Mouse (Mus musculus): ENCODE data around the gene Ttc21a. TPM values are rescaled to one million over a fixed set of nuclear protein-coding genes. Genes with fewer than 3 reads are reported as not detected.
"Not testable (repeated sequence)": the region's sequence is repeated elsewhere in the genome, so short reads cannot be mapped to it uniquely, and the experiment has no call there.

The Ttc21a gene
- total and polyA plus RNA-seq, 3 experiments, result 0.21 to 0.47 TPM; not detected in 1

GRCm38 (mm10) chr9:120010781-120011511 is 73.5 kb downstream of the Ttc21a start:
- Histone ChIP-seq H3K27ac (ENCODE audit: insufficient read depth, low read depth) (no peak overlapping the region), H3K9ac (ENCODE audit: insufficient read depth, low read depth) (no peak overlapping the region; the same call in 1 of the 2 replicates), H3K4me3 (replicated peaks in 1 of 3; ENCODE audit: low read depth in 2 of 3, low read length in 2 of 3, poor library complexity in 1 of 3) (no peak overlapping the region), H3K4me1 (ENCODE audit: control insufficient read depth in 1 of 2, insufficient read depth in 2 of 2) (peaks cover 0 to 27% of the 10 kb centered on the region in 2 experiments; a peak in 2 of 4 replicates), H3K36me3 (replicated peaks in 1 of 2; ENCODE audit: control insufficient read depth in 1 of 2, insufficient read depth in 1 of 2, low read length in 1 of 2) (no peaks in the 10 kb centered on the region), H3K4me2 (ENCODE audit: insufficient read depth, low read depth, poor library complexity, severe bottlenecking) (peak overlapping the region; percentile 85), H3K79me2 (replicated peaks; ENCODE audit: control insufficient read depth, extremely low read depth, insufficient read depth, poor library complexity, severe bottlenecking) (no peaks in the 10 kb centered on the region), H3K27me3 (replicated peaks) (peaks cover 69% of the 10 kb centered on the region), H3K9me3 (replicated peaks; ENCODE audit: low read length) (peaks cover 13% of the 10 kb centered on the region)
- in situ Hi-C loops (cut with MboI; ENCODE audit: low pct_ligation_motif_present, low pct_unique_long_range_greater_than_20kb, low sequenced_read_pairs) (no loop called here), dilution Hi-C loops (cut with MboI; ENCODE audit: extremely low pct_ligation_motif_present, extremely low pct_unique_long_range_greater_than_20kb, low sequenced_read_pairs) (no loop called here)
- peak; percentile 88 for DNase-seq (ENCODE audit: extremely low read depth)
- TF ChIP-seq SIN3A (IDR thresholded peaks at IDR 0.05; ENCODE audit: low read length) (no peak; the same call in 1 of the 2 replicates), CTCF (conservative IDR thresholded peaks at IDR 0.05 in 1 of 2, IDR thresholded peaks at IDR 0.05 in 1 of 2; ENCODE audit: low read depth in 2 of 2, low read length in 2 of 2) (no peak), ZKSCAN1 (IDR thresholded peaks at IDR 0.05; ENCODE audit: borderline replicate concordance, low read depth, low read length) (no peak), KAT2A (IDR thresholded peaks at IDR 0.05; ENCODE audit: insufficient replicate concordance, low read length) (no peak), USF2 (conservative IDR thresholded peaks at IDR 0.05; ENCODE audit: low read depth, low read length) (no peak), ELF1 (IDR thresholded peaks at IDR 0.05; ENCODE audit: low read depth, low read length) (0 out of 2 replicates have a peak, but pooled peaks have one; percentile 30), NRF1 (IDR thresholded peaks at IDR 0.05; ENCODE audit: low read depth, low read length) (peak; percentile 65), MXI1 (IDR thresholded peaks at IDR 0.05; ENCODE audit: low read depth, low read length) (peak; percentile 95)

GRCm38 (mm10) chr9:120011533-120011932 is 74.1 kb downstream of the Ttc21a start:
- peaks cover 0 to 27% of the 10 kb centered on the region in 2 experiments; a peak in 2 of 4 replicates for H3K4me1 ChIP-seq (ENCODE audit: control insufficient read depth in 1 of 2, insufficient read depth in 2 of 2)
- no peak overlapping the region for H3K9ac ChIP-seq (ENCODE audit: insufficient read depth, low read depth)
- H3K4me3 ChIP-seq (replicated peaks in 1 of 3; ENCODE audit: low read depth in 2 of 3, low read length in 2 of 3, poor library complexity in 1 of 3), result no peak overlapping the region
- H3K27ac ChIP-seq (ENCODE audit: insufficient read depth, low read depth), result no peak overlapping the region
- H3K36me3 ChIP-seq (replicated peaks in 1 of 2; ENCODE audit: control insufficient read depth in 1 of 2, insufficient read depth in 1 of 2, low read length in 1 of 2), result no peaks in the 10 kb centered on the region
- in situ Hi-C loops (cut with MboI; ENCODE audit: low pct_ligation_motif_present, low pct_unique_long_range_greater_than_20kb, low sequenced_read_pairs), result no loop called here
- dilution Hi-C loops (cut with MboI; ENCODE audit: extremely low pct_ligation_motif_present, extremely low pct_unique_long_range_greater_than_20kb, low sequenced_read_pairs), result no loop called here
- peak; percentile 67 for DNase-seq (ENCODE audit: extremely low read depth)
- no peak for TF ChIP-seq MYC (IDR thresholded peaks at IDR 0.05; ENCODE audit: low read depth, low read length)
- TF ChIP-seq TBP (conservative IDR thresholded peaks at IDR 0.05; ENCODE audit: low read depth, low read length), result no peak
- TF ChIP-seq IRF4 (IDR thresholded peaks at IDR 0.05; ENCODE audit: low read depth, low read length), result no peak
- TF ChIP-seq ZMIZ1 (IDR thresholded peaks at IDR 0.05; ENCODE audit: low read depth, low read length), result no peak
- TF ChIP-seq UBTF (IDR thresholded peaks at IDR 0.05; ENCODE audit: low read depth, low read length), result no peak
- no peak for TF ChIP-seq MAFK (IDR thresholded peaks at IDR 0.05; ENCODE audit: insufficient replicate concordance, low read length)
- peak; percentile 45 for TF ChIP-seq RAD21 (IDR thresholded peaks at IDR 0.05; ENCODE audit: low read depth, low read length)
- no peak for TF ChIP-seq BHLHE40 (IDR thresholded peaks at IDR 0.05; ENCODE audit: low read depth, low read length)
- peak; percentile 63 for TF ChIP-seq SMC3 (IDR thresholded peaks at IDR 0.05; ENCODE audit: low read depth, low read length)
- no peak for TF ChIP-seq MEF2A (IDR thresholded peaks at IDR 0.05; ENCODE audit: borderline replicate concordance, low read depth, low read length)
- no peak for TF ChIP-seq ETS1 (conservative IDR thresholded peaks at IDR 0.05; ENCODE audit: low read depth, low read length)
- TF ChIP-seq CTCF (conservative IDR thresholded peaks at IDR 0.05 in 1 of 2, IDR thresholded peaks at IDR 0.05 in 1 of 2; ENCODE audit: low read depth in 2 of 2, low read length in 2 of 2), result peak in 1 of 2 experiments; percentile 70; a peak in 2 of 4 replicates
- no peak for TF ChIP-seq HCFC1 (IDR thresholded peaks at IDR 0.05; ENCODE audit: low read depth, low read length)
- TF ChIP-seq MXI1 (IDR thresholded peaks at IDR 0.05; ENCODE audit: low read depth, low read length), result no peak
- no peak for TF ChIP-seq CHD1 (IDR thresholded peaks at IDR 0.05; ENCODE audit: low read depth, low read length)
- no peak for TF ChIP-seq MAZ (IDR thresholded peaks at IDR 0.05; ENCODE audit: low read depth, low read length)
- TF ChIP-seq USF1 (IDR thresholded peaks at IDR 0.05; ENCODE audit: low read depth, low read length), result peak; percentile 45
- no peaks in the 10 kb centered on the region for H3K79me2 ChIP-seq (replicated peaks; ENCODE audit: control insufficient read depth, extremely low read depth, insufficient read depth, poor library complexity, severe bottlenecking)
- H3K27me3 ChIP-seq (replicated peaks), result peaks cover 74% of the 10 kb centered on the region
- H3K4me2 ChIP-seq (ENCODE audit: insufficient read depth, low read depth, poor library complexity, severe bottlenecking), result peak overlapping the region; percentile 85
- peaks cover 13% of the 10 kb centered on the region for H3K9me3 ChIP-seq (replicated peaks; ENCODE audit: low read length)

GRCm38 (mm10) chr9:120012161-120012560 is 74.8 kb downstream of the Ttc21a start:
- H3K4me2 ChIP-seq (ENCODE audit: insufficient read depth, low read depth, poor library complexity, severe bottlenecking); H3K4me3 ChIP-seq (replicated peaks in 1 of 3; ENCODE audit: low read depth in 2 of 3, low read length in 2 of 3, poor library complexity in 1 of 3); DNase-seq (ENCODE audit: extremely low read depth); H3K79me2 ChIP-seq (replicated peaks; ENCODE audit: control insufficient read depth, extremely low read depth, insufficient read depth, poor library complexity, severe bottlenecking); dilution Hi-C loops (cut with MboI; ENCODE audit: extremely low pct_ligation_motif_present, extremely low pct_unique_long_range_greater_than_20kb, low sequenced_read_pairs); in situ Hi-C loops (cut with MboI; ENCODE audit: low pct_ligation_motif_present, low pct_unique_long_range_greater_than_20kb, low sequenced_read_pairs); H3K9ac ChIP-seq (ENCODE audit: insufficient read depth, low read depth); H3K36me3 ChIP-seq (replicated peaks in 1 of 2; ENCODE audit: control insufficient read depth in 1 of 2, insufficient read depth in 1 of 2, low read length in 1 of 2); H3K27ac ChIP-seq (ENCODE audit: insufficient read depth, low read depth): not testable (repeated sequence)
- peaks cover 11% of the 10 kb centered on the region for H3K9me3 ChIP-seq (replicated peaks; ENCODE audit: low read length)
- peaks cover 81% of the 10 kb centered on the region for H3K27me3 ChIP-seq (replicated peaks)
- peaks cover 0 to 27% of the 10 kb centered on the region in 2 experiments; a peak in 2 of 4 replicates for H3K4me1 ChIP-seq (ENCODE audit: control insufficient read depth in 1 of 2, insufficient read depth in 2 of 2)
